Mouse (Mus musculus): ENCODE data around the gene Sorbs2.

The Sorbs2 gene

GRCm38 (mm10) chr8:45626406-45626805 lies 118.8 kb downstream of the Sorbs2 start:
- no peak for DNase-seq

- DNase-seq = peak; percentile 65
Observed at GRCm38 (mm10) chr8:45627246-45628241, 120.0 kb downstream of the Sorbs2 start.

- no peak for DNase-seq
Observed at GRCm38 (mm10) chr8:45628421-45629065, 121.0 kb downstream of the Sorbs2 start.

GRCm38 (mm10) chr8:45629066-45629430 lies 121.5 kb downstream of the Sorbs2 start:
- DNase-seq = no peak

- DNase-seq = no peak
Observed at GRCm38 (mm10) chr8:45631023-45631422, 123.4 kb downstream of the Sorbs2 start.

- no peak for DNase-seq
Observed at GRCm38 (mm10) chr8:45635155-45635554, 127.6 kb downstream of the Sorbs2 start.

- DNase-seq = no peak
Observed at GRCm38 (mm10) chr8:45637745-45638144, 130.2 kb downstream of the Sorbs2 start.

GRCm38 (mm10) chr8:45639444-45639843 lies 131.9 kb downstream of the Sorbs2 start:
- DNase-seq = no peak

- DNase-seq = no peak
Observed at GRCm38 (mm10) chr8:45644651-45645050, 137.1 kb downstream of the Sorbs2 start.

GRCm38 (mm10) chr8:45649063-45649462 lies 141.5 kb downstream of the Sorbs2 start:
- DNase-seq = no peak

- no peak for DNase-seq
Observed at GRCm38 (mm10) chr8:45649966-45650365, 142.4 kb downstream of the Sorbs2 start.

- no peak for DNase-seq
Observed at GRCm38 (mm10) chr8:45658021-45658420, 150.4 kb downstream of the Sorbs2 start.

- no peak for DNase-seq
Observed at GRCm38 (mm10) chr8:45658458-45659325, 151.1 kb downstream of the Sorbs2 start.

- DNase-seq = no peak
Observed at GRCm38 (mm10) chr8:45659473-45659872, 151.9 kb downstream of the Sorbs2 start.

GRCm38 (mm10) chr8:45660570-45660969 lies 153.0 kb downstream of the Sorbs2 start:
- no peak for DNase-seq

- DNase-seq = no peak
Observed at GRCm38 (mm10) chr8:45661605-45662004, 154.0 kb downstream of the Sorbs2 start.

- no peak for DNase-seq
Observed at GRCm38 (mm10) chr8:45666221-45666620, 158.6 kb downstream of the Sorbs2 start.

GRCm38 (mm10) chr8:45673149-45673548 lies 165.6 kb downstream of the Sorbs2 start:
- DNase-seq = no peak

- DNase-seq = no peak
Observed at GRCm38 (mm10) chr8:45675821-45676279, 168.3 kb downstream of the Sorbs2 start.

- DNase-seq = no peak
Observed at GRCm38 (mm10) chr8:45677114-45677853, 169.7 kb downstream of the Sorbs2 start.

- DNase-seq = no peak
Observed at GRCm38 (mm10) chr8:45677854-45678241, 170.3 kb downstream of the Sorbs2 start.

- no peak for DNase-seq
Observed at GRCm38 (mm10) chr8:45681171-45681570, 173.6 kb downstream of the Sorbs2 start.
